Mouse (Mus musculus) retina, embryonic 14.5 days (tissue): Measurements from ENCODE around the gene Irak2.
A peak's percentile ranks its signal among the peaks of the same experiment; 100 is the strongest.

Experiments
- DNase-seq: peaks from one replicate; pipeline ENCODE4 v3.0.0-alpha.2; 2015; ENCODE audit warnings: low spot score

Gene Irak2

GRCm38 (mm10) chr6:113638302-113639040 lies at the start of gene Irak2:
Irak2 (plus strand) TSS chr6:113638467.
- DNase-seq, result peak; percentile 97

GRCm38 (mm10) chr6:113592637-113593036 lies 45.6 kb upstream of the Irak2 start:
- DNase-seq, result no peak

GRCm38 (mm10) chr6:113597945-113598344 lies 40.3 kb upstream of the Irak2 start:
- DNase-seq, result no peak

GRCm38 (mm10) chr6:113599833-113600232 lies 38.4 kb upstream of the Irak2 start:
- DNase-seq, result no peak

GRCm38 (mm10) chr6:113600543-113601139 lies 37.6 kb upstream of the Irak2 start, which contains the start of gene Fancd2os:
Fancd2os (minus strand) TSS chr6:113600715.
- no peak for DNase-seq

GRCm38 (mm10) chr6:113602821-113603220 lies 35.4 kb upstream of the Irak2 start:
- DNase-seq, result no peak

- no peak for DNase-seq
Measured at GRCm38 (mm10) chr6:113603993-113604392, 34.3 kb upstream of the Irak2 start.

- DNase-seq, result peak; percentile 96
Measured at GRCm38 (mm10) chr6:113604432-113605223, 33.6 kb upstream of the Irak2 start, which contains the start of gene Brk1. Brk1 (plus strand) TSS chr6:113604772.

GRCm38 (mm10) chr6:113605224-113605545 lies 33.1 kb upstream of the Irak2 start:
- DNase-seq, result no peak

- no peak for DNase-seq
Measured at GRCm38 (mm10) chr6:113608871-113609270, 29.4 kb upstream of the Irak2 start.

GRCm38 (mm10) chr6:113609293-113609692 lies 29.0 kb upstream of the Irak2 start:
- DNase-seq, result no peak

- no peak for DNase-seq
Measured at GRCm38 (mm10) chr6:113612258-113612969, 25.9 kb upstream of the Irak2 start.

- DNase-seq, result no peak
Measured at GRCm38 (mm10) chr6:113614152-113614551, 24.1 kb upstream of the Irak2 start.

GRCm38 (mm10) chr6:113614997-113615396 lies 23.3 kb upstream of the Irak2 start:
- no peak for DNase-seq

GRCm38 (mm10) chr6:113615489-113615888 lies 22.8 kb upstream of the Irak2 start:
- no peak for DNase-seq

GRCm38 (mm10) chr6:113623386-113623785 lies 14.9 kb upstream of the Irak2 start:
- DNase-seq, result no peak

- DNase-seq, result peak; percentile 83
Measured at GRCm38 (mm10) chr6:113623941-113624751, 14.1 kb upstream of the Irak2 start, which contains the start of gene Vhl. Vhl (plus strand) TSS chr6:113623959.

- no peak for DNase-seq
Measured at GRCm38 (mm10) chr6:113624989-113625770, 13.1 kb upstream of the Irak2 start.

GRCm38 (mm10) chr6:113630322-113630721 lies 7.9 kb upstream of the Irak2 start:
- DNase-seq, result no peak

- no peak for DNase-seq
Measured at GRCm38 (mm10) chr6:113632863-113633262, 5.4 kb upstream of the Irak2 start.
